Mouse (Mus musculus) A20 (cell line): ENCODE results near the gene Tcp11l1.

Experiments used
- DNase-seq: peaks from one replicate; pipeline ENCODE4 v3.0.0-alpha.2; 2011; ENCODE audit warnings: low read depth, low spot score

Gene Tcp11l1

GRCm38 (mm10) chr2:104712486-104712809 lies 479 bp upstream of the Tcp11l1 start:
- no peak for DNase-seq

- no peak for DNase-seq
These were observed 1.1 kb downstream of the Tcp11l1 start for GRCm38 (mm10) chr2:104710670-104711370.

GRCm38 (mm10) chr2:104709786-104710337 lies 2.1 kb downstream of the Tcp11l1 start:
- no peak for DNase-seq

GRCm38 (mm10) chr2:104704355-104704754 lies 7.6 kb downstream of the Tcp11l1 start:
- DNase-seq = no peak

- no peak for DNase-seq
These were observed 8.8 kb downstream of the Tcp11l1 start for GRCm38 (mm10) chr2:104703158-104703557.

GRCm38 (mm10) chr2:104699659-104700058 lies 12.3 kb downstream of the Tcp11l1 start:
- DNase-seq = no peak

- no peak for DNase-seq
These were observed 19.4 kb downstream of the Tcp11l1 start for GRCm38 (mm10) chr2:104692551-104692950.

GRCm38 (mm10) chr2:104690720-104691119 lies 21.2 kb downstream of the Tcp11l1 start:
- DNase-seq = peak; percentile 61

- no peak for DNase-seq
These were observed 23.2 kb downstream of the Tcp11l1 start for GRCm38 (mm10) chr2:104688724-104689123.

- no peak for DNase-seq
These were observed 23.6 kb downstream of the Tcp11l1 start for GRCm38 (mm10) chr2:104688321-104688720.

GRCm38 (mm10) chr2:104687261-104687660 lies 24.7 kb downstream of the Tcp11l1 start:
- peak; percentile 64 for DNase-seq

- peak; percentile 85 for DNase-seq
These were observed 26.6 kb downstream of the Tcp11l1 start for GRCm38 (mm10) chr2:104685418-104685817.

- DNase-seq = no peak
These were observed 27.2 kb downstream of the Tcp11l1 start for GRCm38 (mm10) chr2:104684771-104685170.

- DNase-seq = no peak
These were observed 34.6 kb downstream of the Tcp11l1 start for GRCm38 (mm10) chr2:104677326-104677725.

- no peak for DNase-seq
These were observed 40.2 kb downstream of the Tcp11l1 start for GRCm38 (mm10) chr2:104671724-104672123.

GRCm38 (mm10) chr2:104669122-104669804 lies 42.7 kb downstream of the Tcp11l1 start:
- DNase-seq = peak; percentile 48

GRCm38 (mm10) chr2:104663372-104664100 lies 48.4 kb downstream of the Tcp11l1 start:
- no peak for DNase-seq

- DNase-seq = no peak
These were observed 53.3 kb downstream of the Tcp11l1 start for GRCm38 (mm10) chr2:104658659-104659058.

- no peak for DNase-seq
These were observed 95.8 kb downstream of the Tcp11l1 start for GRCm38 (mm10) chr2:104615985-104616711.

GRCm38 (mm10) chr2:104614786-104615185 lies 97.2 kb downstream of the Tcp11l1 start:
- no peak for DNase-seq
